Mouse (Mus musculus) testis, postnatal 14 days (tissue): Measurements from ENCODE around the gene Kbtbd6.
"Not testable (repeated sequence)": the region's sequence is repeated elsewhere in the genome, so short reads cannot be mapped to it uniquely, and the experiment has no call there.

ENCODE experiments used
- DNase-seq: peaks from one replicate; pipeline ENCODE4 v3.0.0; 2021; ENCODE audit warnings: low spot score

Kbtbd6 gene

GRCm38 (mm10) chr14:79451681-79452590 lies at the start of gene Kbtbd6:
Gene Kbtbd6 (plus strand): TSS chr14:79451835.
- peak; percentile 88 for DNase-seq

DNA sequence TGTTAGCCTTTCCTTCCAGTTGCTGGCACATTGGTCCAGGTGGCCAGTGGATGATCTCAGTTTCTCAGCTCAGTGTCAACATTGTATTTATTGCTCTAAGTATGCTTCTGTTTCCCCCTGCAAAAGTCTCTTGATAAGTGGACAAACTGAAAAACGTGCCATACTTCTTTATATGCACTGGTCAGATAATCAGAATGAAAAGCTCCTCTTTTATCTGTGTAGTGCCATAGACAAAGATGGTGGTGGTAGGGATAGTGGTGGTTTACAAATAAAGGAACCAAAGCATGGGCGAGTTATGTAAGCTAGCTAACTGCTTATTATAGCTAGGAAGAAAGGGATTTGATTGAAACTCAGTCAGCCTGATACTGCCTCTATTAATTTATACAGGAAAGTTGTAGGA lies 44.0 kb upstream of the Kbtbd6 start:
- DNase-seq: no peak

- no peak for DNase-seq
These were observed 42.3 kb upstream of the Kbtbd6 start for GRCm38 (mm10) chr14:79409278-79409830.

DNA sequence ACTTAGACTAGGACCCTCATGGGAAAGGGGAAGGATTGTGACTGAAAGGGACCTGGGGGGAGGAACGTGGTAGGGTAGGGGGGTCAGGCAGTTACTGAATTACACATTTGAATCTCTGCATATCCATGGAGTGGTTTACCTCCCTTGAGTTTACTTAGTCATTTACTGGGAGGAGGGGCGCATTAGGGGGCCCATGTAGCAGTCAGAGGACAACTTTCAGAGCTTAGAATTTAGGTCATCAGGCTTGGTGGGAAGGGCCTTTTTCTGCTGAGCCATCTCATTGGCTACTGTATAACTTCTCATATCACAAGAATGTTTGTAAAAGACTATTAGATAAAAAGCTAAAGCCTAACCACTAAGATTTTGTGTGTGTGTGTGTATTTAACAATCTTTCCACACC lies 41.0 kb upstream of the Kbtbd6 start:
- no peak for DNase-seq

DNA sequence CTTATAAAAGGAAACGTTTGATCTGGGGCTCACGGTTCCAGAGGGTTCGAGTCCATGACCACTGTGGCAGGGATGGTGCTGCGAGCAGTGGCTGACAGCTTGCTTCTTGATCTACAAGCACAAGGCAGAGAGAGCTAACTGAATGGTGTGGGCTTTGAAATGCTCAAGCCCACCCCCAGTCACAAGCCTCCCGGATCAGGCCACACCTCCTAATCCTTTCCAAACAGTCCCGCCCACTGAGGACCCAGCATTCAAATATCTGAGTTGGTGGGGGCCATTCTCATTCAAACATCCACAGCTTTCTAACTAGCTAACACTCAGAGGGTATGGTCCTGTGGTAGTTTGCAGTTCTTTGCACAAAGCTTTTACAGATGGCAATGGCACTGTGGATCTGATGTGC lies 38.5 kb upstream of the Kbtbd6 start:
- no peak for DNase-seq

- DNase-seq: no peak
These were observed 31.5 kb upstream of the Kbtbd6 start for GRCm38 (mm10) chr14:79420083-79420685.

DNA sequence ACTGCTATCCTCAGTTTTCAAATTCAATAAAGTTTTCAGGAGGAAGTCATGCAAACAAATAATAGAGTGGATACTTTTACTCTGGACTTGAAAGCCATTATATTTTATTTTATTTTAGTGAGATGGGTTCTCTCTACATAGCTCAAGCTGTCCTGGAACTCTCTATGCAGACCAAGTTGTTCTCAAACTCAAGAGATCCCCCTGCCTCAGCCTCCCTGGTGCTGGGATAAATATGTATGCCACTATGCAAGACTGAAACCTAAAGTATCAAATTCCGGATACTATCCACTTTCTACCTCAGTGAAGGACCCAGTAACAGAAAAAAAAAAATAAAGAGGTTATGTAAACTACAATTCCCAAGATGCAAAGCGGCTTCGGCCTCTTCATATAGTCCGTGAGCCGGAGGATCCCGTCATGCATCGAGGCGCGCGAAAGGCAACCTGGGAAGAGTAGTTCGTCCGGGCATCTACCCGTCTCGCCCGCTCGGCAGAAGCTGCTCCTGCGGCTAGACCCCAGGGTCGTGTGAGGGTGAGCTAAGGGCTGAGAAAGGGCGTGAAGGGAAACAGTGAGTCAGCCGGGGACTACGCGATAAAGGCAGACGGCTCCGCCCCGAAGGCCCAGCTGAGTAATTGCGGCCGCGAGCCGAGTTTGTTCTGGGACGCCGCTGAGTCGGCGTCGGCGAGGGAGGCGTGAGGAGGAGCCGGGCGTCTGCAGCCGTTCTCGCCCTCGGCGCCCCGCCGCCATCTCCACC lies 25.5 kb upstream of the Kbtbd6 start, which contains the start of gene Kbtbd7:
Gene Kbtbd7, plus strand, starts transcription at position 533 of the 751 bp plus-strand sequence.
- peak; percentile 97 for DNase-seq

GRCm38 (mm10) chr14:79426730-79427365 lies 24.8 kb upstream of the Kbtbd6 start:
- peak; percentile 35 for DNase-seq

DNA sequence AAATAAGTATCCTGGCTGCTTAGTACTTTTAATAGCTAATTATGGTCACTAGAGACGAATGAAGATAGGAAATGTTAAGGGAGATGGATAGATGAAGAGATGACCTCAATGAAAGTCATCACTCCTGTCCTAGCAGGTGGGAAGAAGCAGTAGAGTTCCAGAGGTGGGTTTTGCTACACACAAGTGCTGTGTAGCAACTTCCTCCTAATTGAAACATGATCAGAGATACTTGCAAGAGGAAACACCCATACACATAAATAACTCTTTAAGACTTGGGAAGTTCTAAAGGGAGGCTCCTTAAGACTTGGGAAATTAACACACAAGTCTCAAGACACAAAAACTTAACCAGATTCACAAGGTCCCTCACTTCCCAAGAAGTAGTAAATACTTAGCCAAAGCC lies 17.6 kb upstream of the Kbtbd6 start:
- DNase-seq: no peak

DNA sequence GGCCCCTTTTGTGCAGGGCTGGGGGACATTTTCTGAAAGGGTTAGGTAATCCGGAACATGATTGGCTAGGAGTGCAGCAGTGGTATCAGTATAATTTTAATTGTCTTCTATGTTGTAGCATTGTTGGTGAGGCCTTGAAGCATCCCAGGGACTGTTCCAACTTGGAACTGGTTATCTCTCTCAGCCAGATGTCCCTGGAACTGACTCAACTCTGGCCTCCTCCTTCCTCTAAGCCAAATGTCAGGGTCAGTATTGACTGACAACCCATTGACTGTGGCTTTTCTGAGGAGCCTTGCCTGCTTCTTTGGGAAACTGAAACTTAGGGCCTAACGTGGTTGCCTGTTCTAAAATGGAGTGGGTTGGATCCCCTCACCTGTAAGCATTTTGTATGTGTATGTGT lies 11.0 kb upstream of the Kbtbd6 start:
- no peak for DNase-seq

- DNase-seq: no peak
These were observed 10.2 kb upstream of the Kbtbd6 start for GRCm38 (mm10) chr14:79441441-79441840.

GRCm38 (mm10) chr14:79444601-79445000 lies 7.0 kb upstream of the Kbtbd6 start:
- no peak for DNase-seq

- no peak for DNase-seq
These were observed 6.5 kb upstream of the Kbtbd6 start for GRCm38 (mm10) chr14:79445055-79445620.

GRCm38 (mm10) chr14:79452591-79452934 lies 928 bp downstream of the Kbtbd6 start:
- DNase-seq: not testable (repeated sequence)

DNA sequence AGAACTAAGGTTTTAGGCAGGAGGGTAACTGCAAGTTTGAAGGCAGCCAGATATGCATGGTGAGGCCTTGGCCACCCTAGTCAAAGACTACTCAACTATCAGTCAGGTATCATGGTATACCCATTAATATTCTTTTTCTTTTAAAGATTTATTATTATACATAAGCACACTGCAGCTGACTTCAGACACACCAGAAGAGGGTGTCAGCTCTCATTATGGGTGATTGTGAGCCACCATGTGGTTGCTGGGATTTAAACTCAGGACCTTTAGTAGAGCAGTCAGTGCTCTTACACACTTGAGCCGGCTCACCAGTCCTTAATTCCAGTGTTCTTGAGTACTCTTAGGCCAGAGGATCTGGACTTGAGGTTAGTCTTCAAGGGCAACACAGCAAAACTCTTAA lies 8.8 kb downstream of the Kbtbd6 start:
- no peak for DNase-seq

DNA sequence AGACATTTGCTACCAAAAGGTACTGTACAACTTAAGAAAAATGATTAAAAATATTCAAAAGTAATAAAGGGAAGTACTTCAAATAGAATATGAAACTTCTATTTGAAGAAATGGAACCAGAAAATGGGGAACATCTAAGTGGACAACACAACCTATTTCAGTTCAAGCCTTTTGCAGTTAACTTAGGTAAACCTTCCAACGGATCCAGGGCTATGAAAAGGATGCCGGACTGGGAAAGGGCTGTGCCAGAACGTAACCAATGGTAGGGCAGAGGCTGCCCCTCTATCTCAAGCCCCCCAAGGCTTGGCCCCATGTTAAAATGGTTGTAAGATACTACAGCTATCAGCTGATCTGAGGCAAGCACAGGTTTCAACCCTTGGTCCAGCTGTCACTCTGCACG lies 9.4 kb downstream of the Kbtbd6 start:
- DNase-seq: no peak

DNA sequence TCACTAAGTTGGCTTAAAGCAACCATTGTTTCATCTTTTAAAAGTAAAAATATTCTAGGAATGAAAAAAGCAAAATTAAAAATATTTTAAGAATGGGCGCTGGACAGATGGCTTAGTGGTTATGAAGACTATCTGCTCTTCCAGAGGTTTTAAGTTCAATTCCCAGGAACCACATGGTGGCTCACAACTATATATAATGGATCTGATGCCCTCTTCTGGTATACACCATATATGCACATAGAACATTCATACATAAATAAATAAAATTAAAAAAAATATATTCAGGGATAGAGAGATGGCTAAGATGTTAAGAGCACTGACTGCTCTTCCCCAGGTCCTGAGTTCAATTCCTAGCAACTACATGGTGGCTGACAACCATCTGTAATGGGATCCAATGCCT lies 14.0 kb downstream of the Kbtbd6 start:
- DNase-seq: no peak

DNA sequence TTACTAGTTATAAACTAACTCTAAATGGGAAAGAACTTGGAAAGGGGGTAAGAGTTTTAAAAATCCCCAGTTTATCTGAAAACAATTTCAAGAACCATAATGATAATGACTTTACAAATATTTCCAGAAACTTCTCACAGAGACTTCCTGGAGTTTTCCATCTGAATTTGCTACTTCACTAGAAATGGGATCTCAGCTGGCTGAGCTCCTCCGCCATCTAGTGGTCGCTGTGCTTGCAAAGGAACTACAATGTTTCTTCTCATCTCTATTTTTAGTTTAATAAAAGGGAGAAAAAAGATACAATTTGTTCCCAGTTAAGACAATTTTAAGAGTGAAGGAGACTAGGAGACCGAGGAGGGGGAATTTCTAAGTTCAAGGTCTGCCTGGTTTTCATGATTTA lies 16.0 kb downstream of the Kbtbd6 start:
- DNase-seq: peak; percentile 65

- DNase-seq: no peak
These were observed 21.7 kb downstream of the Kbtbd6 start for GRCm38 (mm10) chr14:79473384-79473783.

GRCm38 (mm10) chr14:79480624-79481338 lies 29.1 kb downstream of the Kbtbd6 start, which contains the start of gene Elf1:
Gene Elf1 (plus strand): TSS chr14:79481194.
- DNase-seq: peak; percentile 93
